Mouse (Mus musculus) cortical plate, adult 2 months (tissue): ENCODE results near the gene Dok3.

Experiments used
- CTCF ChIP-seq: fragments of 200-500 bp; IDR thresholded peaks from 2 replicates; pipeline ENCODE4 v1.5.1; 2011; ENCODE audit warnings: mild to moderate bottlenecking, control low read depth, low read length; ENCODE audit not compliant: insufficient read depth; ENCODE audit errors: extremely low read depth
- POLR2A ChIP-seq: fragments of 200-500 bp; IDR thresholded peaks from 2 replicates; pipeline ENCODE4 v1.6.1; 2011; ENCODE audit warnings: mild to moderate bottlenecking, low read length, control low read depth; ENCODE audit not compliant: insufficient read depth; ENCODE audit errors: extremely low read depth

DNA sequence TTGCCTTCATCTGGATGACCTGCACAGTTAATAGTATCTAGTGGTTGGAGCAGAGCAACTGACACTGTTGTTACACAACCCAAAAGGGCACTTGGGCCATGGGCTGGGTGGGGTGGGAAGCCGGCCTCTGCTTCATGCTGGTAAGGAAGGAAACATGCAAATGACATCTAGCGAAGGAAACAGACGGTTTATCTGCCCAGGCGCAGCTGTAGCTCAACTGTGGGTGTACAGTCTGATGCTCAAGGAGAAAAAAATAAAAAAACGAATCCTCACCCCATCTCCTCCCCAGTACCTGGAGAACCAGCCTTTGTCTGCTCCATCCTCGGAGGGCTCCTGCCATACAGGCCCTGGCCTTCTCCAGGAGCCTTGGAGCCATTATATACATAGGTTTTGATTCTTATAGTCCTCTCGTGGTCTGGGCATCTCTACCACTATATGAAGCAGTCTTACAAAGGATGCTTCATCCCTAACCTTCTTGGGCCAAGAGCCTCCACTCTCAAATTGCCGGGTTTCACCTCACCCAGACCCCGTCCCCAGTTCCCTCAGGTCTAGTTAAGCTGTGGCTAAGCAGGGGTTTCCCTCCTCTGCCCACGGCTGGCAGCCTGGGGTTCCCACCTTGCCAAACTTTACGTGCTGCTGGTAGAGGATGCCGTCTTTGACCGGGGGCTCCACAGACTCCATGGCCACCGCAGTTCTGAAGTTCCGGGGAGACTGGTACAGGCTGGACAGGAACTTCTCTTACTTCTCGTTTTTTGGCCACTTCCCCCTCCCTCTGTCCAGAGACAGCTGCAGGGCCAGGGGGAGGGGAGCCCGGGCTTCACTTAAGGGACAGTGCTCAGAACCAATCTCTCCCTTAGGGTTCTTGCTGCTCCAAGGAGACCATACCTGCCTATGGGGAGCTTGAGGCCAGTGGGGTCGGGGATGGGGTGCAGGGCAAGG, 993 bp downstream of the Dok3 start:
- TF ChIP-seq CTCF (no peak), POLR2A (0 out of 2 replicates have a peak, but pooled peaks have one; percentile 6)
